Mouse (Mus musculus): Measurements from ENCODE around the gene Xrcc5. TPM values are rescaled to one million over a fixed set of nuclear protein-coding genes. Genes with fewer than 3 reads are reported as not detected.
A peak's percentile ranks its signal among the peaks of the same experiment; 100 is the strongest.

The Xrcc5 gene
- polyA plus RNA-seq, 1 experiment, result 29.3 TPM

DNA sequence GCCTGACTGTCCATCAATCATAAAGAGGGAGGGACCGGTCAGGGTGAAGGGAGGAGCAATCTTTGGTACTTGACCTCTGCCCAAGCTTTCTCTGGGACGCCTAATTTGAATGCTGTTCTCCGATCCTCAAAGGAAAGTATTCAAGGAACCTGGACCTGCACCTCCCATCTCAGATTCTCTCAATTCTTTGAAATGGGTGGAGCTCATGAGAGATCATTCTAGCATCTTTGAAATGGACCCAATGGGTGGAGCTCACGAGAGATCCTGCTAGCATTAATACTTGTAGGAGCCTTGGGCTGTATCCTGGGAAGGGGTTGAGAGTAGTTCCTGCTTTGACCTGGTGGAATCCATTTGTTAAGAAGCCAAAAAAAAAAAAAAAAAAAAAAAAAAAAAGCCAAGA, 119.2 kb downstream of the Xrcc5 start:
- H3K4me1 ChIP-seq (ENCODE audit: control insufficient read depth, insufficient read depth, low read length), result peaks cover 9% of the 10 kb centered on the region
- H3K27ac ChIP-seq (ENCODE audit: insufficient read depth, low read length), result no peak overlapping the region
- TF ChIP-seq CTCF (IDR thresholded peaks at IDR 0.05; ENCODE audit: borderline replicate concordance, insufficient read depth, low read length) (no peak), POLR2A (IDR thresholded peaks at IDR 0.05; ENCODE audit: low read depth, low read length) (no peak)
- H3K4me3 ChIP-seq (ENCODE audit: insufficient read depth, low read length), result no peak overlapping the region

DNA sequence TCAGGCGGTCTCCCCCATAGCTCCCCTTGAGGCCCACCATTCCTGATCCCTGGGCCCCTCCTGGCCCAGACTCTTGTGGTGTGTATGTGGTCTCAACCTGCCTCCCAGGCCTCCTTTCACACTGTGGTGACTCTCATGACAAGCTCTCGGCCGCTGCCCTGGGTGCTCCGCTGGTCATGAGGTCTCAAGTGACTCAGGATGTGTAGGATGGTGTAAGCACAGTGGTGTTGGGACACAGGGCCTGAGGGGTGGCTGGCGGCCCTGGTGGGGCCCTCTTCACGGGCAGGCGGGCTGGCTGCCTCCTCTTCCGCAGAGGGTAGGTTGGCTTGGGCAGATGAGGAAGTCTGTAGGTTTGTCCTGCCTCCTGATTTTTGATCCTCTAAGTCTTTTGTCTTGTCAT, 121.3 kb downstream of the Xrcc5 start:
- Histone ChIP-seq H3K4me1 (ENCODE audit: control insufficient read depth, insufficient read depth, low read length) (peaks cover 9% of the 10 kb centered on the region), H3K27ac (ENCODE audit: insufficient read depth, low read length) (peak overlapping the region; percentile 46), H3K4me3 (ENCODE audit: insufficient read depth, low read length) (no peak overlapping the region)
- TF ChIP-seq POLR2A (IDR thresholded peaks at IDR 0.05; ENCODE audit: low read depth, low read length) (no peak), CTCF (IDR thresholded peaks at IDR 0.05; ENCODE audit: borderline replicate concordance, insufficient read depth, low read length) (no peak)

- H3K4me1 ChIP-seq (ENCODE audit: control insufficient read depth, insufficient read depth, low read length), result peaks cover 9% of the 10 kb centered on the region
- no peak overlapping the region for H3K4me3 ChIP-seq (ENCODE audit: insufficient read depth, low read length)
- TF ChIP-seq POLR2A (IDR thresholded peaks at IDR 0.05; ENCODE audit: low read depth, low read length) (no peak), CTCF (IDR thresholded peaks at IDR 0.05; ENCODE audit: borderline replicate concordance, insufficient read depth, low read length) (no peak)
- peak overlapping the region; percentile 46 for H3K27ac ChIP-seq (ENCODE audit: insufficient read depth, low read length)
Measured at GRCm38 (mm10) chr1:72429107-72429807, 122.0 kb downstream of the Xrcc5 start.

- TF ChIP-seq POLR2A (IDR thresholded peaks at IDR 0.05; ENCODE audit: low read depth, low read length) (no peak), CTCF (IDR thresholded peaks at IDR 0.05; ENCODE audit: borderline replicate concordance, insufficient read depth, low read length) (no peak)
- Histone ChIP-seq H3K4me1 (ENCODE audit: control insufficient read depth, insufficient read depth, low read length) (peaks cover 9% of the 10 kb centered on the region), H3K4me3 (ENCODE audit: insufficient read depth, low read length) (no peak overlapping the region), H3K27ac (ENCODE audit: insufficient read depth, low read length) (no peak overlapping the region)
Measured at GRCm38 (mm10) chr1:72432579-72432978, 125.4 kb downstream of the Xrcc5 start.

- no peak for TF ChIP-seq CTCF (IDR thresholded peaks at IDR 0.05; ENCODE audit: borderline replicate concordance, insufficient read depth, low read length)
- TF ChIP-seq POLR2A (IDR thresholded peaks at IDR 0.05; ENCODE audit: low read depth, low read length), result no peak
- Histone ChIP-seq H3K4me3 (ENCODE audit: insufficient read depth, low read length) (no peak overlapping the region), H3K27ac (ENCODE audit: insufficient read depth, low read length) (no peak overlapping the region), H3K4me1 (ENCODE audit: control insufficient read depth, insufficient read depth, low read length) (no peaks in the 10 kb centered on the region)
Measured at GRCm38 (mm10) chr1:72434510-72434909, 127.3 kb downstream of the Xrcc5 start.

- H3K4me3 ChIP-seq (ENCODE audit: insufficient read depth, low read length), result no peak overlapping the region
- no peak for TF ChIP-seq CTCF (IDR thresholded peaks at IDR 0.05; ENCODE audit: borderline replicate concordance, insufficient read depth, low read length)
- TF ChIP-seq POLR2A (IDR thresholded peaks at IDR 0.05; ENCODE audit: low read depth, low read length), result no peak
- H3K4me1 ChIP-seq (ENCODE audit: control insufficient read depth, insufficient read depth, low read length), result no peaks in the 10 kb centered on the region
- no peak overlapping the region for H3K27ac ChIP-seq (ENCODE audit: insufficient read depth, low read length)
Measured at GRCm38 (mm10) chr1:72436967-72437366, 129.7 kb downstream of the Xrcc5 start.

DNA sequence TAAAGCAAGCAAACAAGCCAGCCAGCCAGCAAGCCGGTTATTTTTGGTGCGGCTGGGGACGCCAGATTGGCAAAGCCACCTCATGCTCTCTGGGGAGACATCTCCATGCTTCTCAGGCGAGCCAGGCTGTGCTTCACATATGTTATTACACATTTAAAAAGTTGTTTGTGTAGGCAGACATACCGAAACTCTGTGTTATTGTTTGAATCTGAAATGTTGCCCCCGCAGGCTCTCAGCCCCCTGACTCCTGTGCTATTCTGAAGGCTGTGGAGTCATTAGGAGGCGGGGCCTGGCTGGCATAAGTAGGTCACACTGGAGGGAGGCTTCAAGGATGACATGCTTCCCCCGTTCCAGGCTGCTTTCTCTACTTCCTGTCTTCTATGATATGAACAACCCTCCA, 131.9 kb downstream of the Xrcc5 start:
- H3K27ac ChIP-seq (ENCODE audit: insufficient read depth, low read length), result no peak overlapping the region
- TF ChIP-seq CTCF (IDR thresholded peaks at IDR 0.05; ENCODE audit: borderline replicate concordance, insufficient read depth, low read length) (no peak), POLR2A (IDR thresholded peaks at IDR 0.05; ENCODE audit: low read depth, low read length) (no peak)

GRCm38 (mm10) chr1:72442747-72443146, 135.5 kb downstream of the Xrcc5 start:
- no peak overlapping the region for H3K27ac ChIP-seq (ENCODE audit: insufficient read depth, low read length)
- H3K4me3 ChIP-seq (ENCODE audit: insufficient read depth, low read length), result no peak overlapping the region
- TF ChIP-seq CTCF (IDR thresholded peaks at IDR 0.05; ENCODE audit: borderline replicate concordance, insufficient read depth, low read length) (no peak), POLR2A (IDR thresholded peaks at IDR 0.05; ENCODE audit: low read depth, low read length) (no peak)
- no peaks in the 10 kb centered on the region for H3K4me1 ChIP-seq (ENCODE audit: control insufficient read depth, insufficient read depth, low read length)

More for the DNA sequence above, 131.9 kb downstream of the Xrcc5 start:
- Histone ChIP-seq H3K4me3 (ENCODE audit: insufficient read depth, low read length) (no peak overlapping the region), H3K4me1 (ENCODE audit: control insufficient read depth, insufficient read depth, low read length) (no peaks in the 10 kb centered on the region)

Other genes starting within 250 kb of the Xrcc5 start
- 0.67 and 0.85 TPM in 2 replicates for gene Mreg, start 95.1 kb upstream of the Xrcc5 start, polyA plus RNA-seq (2011; ENCODE audit: insufficient read length, low read depth, missing spikeins)
- gene Pecr, start 23.1 kb upstream of the Xrcc5 start, polyA plus RNA-seq (2011; ENCODE audit: insufficient read length, low read depth, missing spikeins), result 16.4 and 17.9 TPM in 2 replicates
- 0.33 and 0.47 TPM in 2 replicates for gene Tmem169, start 23.1 kb upstream of the Xrcc5 start, polyA plus RNA-seq (2011; ENCODE audit: insufficient read length, low read depth, missing spikeins)
- gene March4, start 229.5 kb downstream of the Xrcc5 start, polyA plus RNA-seq (2011; ENCODE audit: insufficient read length, low read depth, missing spikeins), result 0.11 TPM in 1 of 2 replicates, not detected in the other